Mouse (Mus musculus) adrenal gland, postnatal 10 days (tissue): ENCODE data around the gene Dpy19l3. TPM values are rescaled to one million over a fixed set of nuclear protein-coding genes. Genes with fewer than 3 reads are reported as not detected.

Experiments used
- DNase-seq: peaks from one replicate; pipeline ENCODE4 v3.0.0; 2021; ENCODE audit warnings: mixed read lengths
- total RNA-seq, 2 experiments: library from RNA; stranded (reverse); gene quantifications; 2 replicates each; pipeline ENCODE4 v1.2.3; 2021

Gene Dpy19l3
- total RNA-seq, 2 experiments from 2014 or later: 39.5 to 39.8 TPM

DNA sequence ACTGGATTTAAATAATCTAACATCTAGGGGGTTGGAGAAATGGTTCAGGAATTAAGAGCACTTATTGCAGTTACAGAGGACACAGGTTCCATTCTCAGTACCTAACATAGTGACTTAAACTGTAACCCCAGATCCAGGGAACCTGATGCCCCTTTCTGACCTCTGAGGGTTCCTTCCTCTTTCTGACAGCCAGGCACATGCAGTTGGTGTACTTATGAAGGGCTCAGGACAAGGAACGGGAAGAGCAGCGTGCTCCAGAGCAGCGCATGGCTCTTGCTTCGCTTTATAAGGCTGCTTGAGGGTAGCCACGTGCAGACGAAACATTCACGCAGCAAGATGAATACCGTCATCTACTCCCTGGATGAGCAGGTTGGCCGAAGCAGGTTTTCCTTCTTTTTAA lies 3.4 kb downstream of the Dpy19l3 start:
- DNase-seq: no peak

GRCm38 (mm10) chr7:35747397-35747964 lies 6.8 kb downstream of the Dpy19l3 start:
- no peak for DNase-seq

- DNase-seq: no peak
Measured at GRCm38 (mm10) chr7:35746686-35747396, 7.4 kb downstream of the Dpy19l3 start.

DNA sequence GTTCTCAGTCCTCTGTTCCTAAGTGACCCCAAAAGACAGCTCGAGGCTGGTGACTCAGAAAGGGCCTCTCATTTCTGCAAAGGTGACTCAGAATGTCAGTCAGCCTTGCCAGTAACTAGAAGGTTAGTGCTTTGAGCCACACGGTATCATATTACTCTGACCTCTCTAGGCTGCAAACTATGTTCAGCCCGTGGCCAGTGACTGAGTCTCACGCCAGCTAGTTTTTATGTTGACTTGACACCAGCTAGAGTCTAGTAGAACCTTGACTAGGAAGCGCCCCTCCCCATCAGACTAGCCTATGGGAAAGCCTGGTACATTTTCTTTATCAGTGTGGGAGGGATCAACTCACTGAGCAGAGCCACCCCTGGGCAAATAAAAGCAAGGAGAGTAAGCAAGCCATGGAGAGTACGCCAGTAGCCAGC lies 9.0 kb downstream of the Dpy19l3 start:
- peak; percentile 45 for DNase-seq

DNA sequence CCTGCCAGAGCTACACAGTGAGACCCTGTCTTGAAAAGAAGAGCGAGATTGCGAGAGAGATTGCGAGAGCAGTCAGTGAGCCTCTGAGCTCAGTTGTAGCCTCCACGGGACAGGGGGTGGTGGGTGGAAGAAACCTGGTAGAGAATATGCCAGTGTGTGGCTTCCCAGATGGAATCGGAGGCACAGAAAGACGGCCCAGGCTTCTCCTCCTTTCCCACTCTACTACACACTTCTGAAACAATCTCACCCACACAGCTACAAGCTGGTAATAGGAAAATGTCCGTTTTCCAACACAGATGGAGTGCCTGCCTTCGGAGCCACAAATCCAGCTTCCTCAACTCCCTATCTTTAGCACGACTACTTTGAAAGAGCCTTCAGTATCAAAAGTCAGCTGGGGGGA lies 9.5 kb downstream of the Dpy19l3 start:
- DNase-seq: no peak

- no peak for DNase-seq
Measured at GRCm38 (mm10) chr7:35742310-35742709, 11.9 kb downstream of the Dpy19l3 start.

GRCm38 (mm10) chr7:35741858-35742257 lies 12.4 kb downstream of the Dpy19l3 start:
- no peak for DNase-seq

DNA sequence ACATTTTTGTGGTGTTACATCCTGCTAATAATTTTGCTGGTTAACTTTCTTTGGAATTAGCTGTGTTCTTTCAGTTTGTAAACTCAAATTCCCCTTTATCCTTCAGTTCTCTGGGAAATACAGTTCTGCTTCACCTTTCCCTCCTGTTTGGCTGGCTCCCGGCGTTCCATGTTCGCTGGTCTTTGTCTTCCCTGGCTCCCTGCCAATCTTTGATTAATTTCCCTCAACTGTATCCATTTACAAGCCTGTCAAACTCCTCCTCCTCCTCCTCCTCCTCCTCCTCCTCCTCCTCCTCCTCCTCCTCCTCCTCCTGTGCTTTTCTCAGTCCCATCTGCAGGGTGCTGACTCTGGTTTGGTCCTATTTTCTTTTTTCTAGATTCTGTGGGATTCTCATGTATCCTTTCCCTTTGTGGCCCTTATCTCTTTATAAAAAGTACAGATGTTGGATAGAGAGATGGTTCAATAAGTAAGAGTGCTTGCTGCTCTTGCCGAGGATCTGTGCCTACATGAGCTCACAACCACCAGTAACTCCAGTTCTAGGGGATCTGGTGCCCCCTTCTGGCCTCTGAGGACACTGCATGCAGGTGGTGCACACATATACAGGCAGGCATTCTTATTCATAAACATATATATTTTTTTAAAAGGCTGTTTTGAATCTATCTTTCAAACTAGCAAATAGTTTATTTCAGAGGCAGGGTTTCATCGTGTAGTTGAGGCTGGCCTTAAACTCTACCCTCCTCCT lies 13.6 kb downstream of the Dpy19l3 start:
- DNase-seq: peak; percentile 84

GRCm38 (mm10) chr7:35738871-35739270 lies 15.4 kb downstream of the Dpy19l3 start:
- no peak for DNase-seq

DNA sequence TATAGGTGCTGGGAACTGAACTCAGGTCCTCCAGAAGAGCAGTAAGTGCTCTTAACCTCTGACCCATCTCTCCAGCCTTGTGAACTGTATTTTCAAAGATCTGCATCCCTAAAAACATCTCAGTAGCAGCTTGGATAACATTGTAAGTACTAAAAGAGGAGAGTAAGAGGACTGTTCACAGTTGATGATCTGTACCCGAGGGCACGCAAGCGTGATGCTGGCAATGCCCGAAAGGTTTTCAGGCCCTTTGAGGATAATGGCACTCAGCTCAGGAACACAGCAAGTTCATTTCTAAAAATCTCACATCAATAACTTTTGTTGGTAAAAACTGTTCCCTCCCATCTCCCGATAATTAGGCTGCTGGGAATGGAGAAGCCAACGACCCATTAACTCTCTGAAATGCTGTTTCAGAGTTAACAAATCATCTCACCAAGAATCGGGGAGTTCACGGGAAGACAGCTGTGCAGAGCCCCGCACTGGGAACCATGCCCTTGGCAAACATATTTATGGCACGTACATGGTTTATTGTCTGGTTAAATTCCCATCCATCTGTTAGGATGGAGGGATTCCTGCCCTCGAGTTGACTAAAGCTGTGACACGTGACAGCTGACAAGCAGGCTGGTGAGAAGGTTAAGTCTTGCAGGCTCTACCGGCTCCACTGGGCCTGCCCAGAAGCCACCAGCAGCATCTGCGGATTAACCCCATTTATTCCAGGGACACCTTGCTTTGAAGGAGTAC lies 20.8 kb downstream of the Dpy19l3 start:
- no peak for DNase-seq

GRCm38 (mm10) chr7:35732585-35733059 lies 21.6 kb downstream of the Dpy19l3 start:
- no peak for DNase-seq

GRCm38 (mm10) chr7:35729621-35730031 lies 24.6 kb downstream of the Dpy19l3 start:
- DNase-seq: peak; percentile 33

DNA sequence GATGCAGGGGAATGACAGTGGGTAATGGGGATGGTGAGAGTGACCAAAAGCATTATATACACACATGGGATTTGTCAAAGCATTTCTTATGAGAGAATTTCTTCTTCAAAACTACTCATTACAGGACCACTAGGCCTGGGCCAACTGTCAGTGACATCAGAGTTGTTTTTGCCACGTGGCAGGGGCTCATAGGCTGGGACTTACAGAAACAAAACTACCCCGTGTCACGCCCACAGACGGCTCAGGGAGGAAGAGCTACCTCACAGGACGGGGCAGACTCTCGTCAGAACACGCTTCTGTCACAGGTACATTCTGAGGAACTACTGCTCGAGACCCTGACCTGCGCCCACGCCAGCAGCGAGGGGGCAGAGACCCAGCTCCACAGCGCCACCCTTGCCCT lies 25.9 kb downstream of the Dpy19l3 start:
- no peak for DNase-seq

GRCm38 (mm10) chr7:35723035-35723434 lies 31.2 kb downstream of the Dpy19l3 start:
- no peak for DNase-seq

GRCm38 (mm10) chr7:35718421-35719178 lies 35.7 kb downstream of the Dpy19l3 start:
- DNase-seq: no peak

DNA sequence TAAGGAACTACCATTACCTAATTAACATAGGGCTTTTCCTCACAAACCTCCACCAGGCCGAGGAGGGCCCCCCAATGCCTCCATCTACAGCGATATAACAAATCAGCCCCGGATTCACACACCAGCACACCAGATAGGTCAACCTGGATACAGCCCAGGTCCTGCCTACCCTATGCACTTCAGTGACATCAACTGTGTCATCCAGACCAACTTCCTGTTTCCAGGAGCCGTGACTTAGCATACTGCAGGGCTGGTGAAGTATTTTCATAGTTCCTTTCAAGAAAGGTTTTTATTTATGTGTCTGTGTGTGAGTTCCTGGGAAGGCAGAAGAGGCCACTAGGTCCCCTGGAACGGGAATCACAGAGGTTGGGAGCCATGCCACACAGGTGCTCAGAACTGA lies 43.9 kb downstream of the Dpy19l3 start:
- no peak for DNase-seq

- DNase-seq: no peak
Measured at GRCm38 (mm10) chr7:35708101-35708500, 46.2 kb downstream of the Dpy19l3 start.

- peak; percentile 67 for DNase-seq
Measured at GRCm38 (mm10) chr7:35699005-35699404, 55.2 kb downstream of the Dpy19l3 start.

DNA sequence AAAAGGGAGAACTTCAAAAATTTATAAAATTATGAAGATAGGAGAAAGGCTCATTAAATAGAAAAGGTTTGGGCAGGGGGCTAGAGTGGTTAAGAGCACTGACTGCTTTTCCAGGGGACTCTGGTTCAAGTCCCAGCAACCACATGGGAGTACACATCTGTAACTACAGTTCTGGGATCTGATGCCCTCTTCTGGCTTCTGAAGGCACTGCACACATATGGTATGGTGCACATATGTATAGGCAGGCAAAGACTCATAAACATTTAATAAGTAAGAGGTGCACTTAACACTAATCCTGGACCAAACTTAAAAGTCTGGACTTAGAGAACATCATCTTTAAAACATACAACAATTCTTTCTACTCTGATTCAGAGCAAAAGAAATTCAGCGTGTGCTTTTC lies 56.2 kb downstream of the Dpy19l3 start:
- DNase-seq: no peak

DNA sequence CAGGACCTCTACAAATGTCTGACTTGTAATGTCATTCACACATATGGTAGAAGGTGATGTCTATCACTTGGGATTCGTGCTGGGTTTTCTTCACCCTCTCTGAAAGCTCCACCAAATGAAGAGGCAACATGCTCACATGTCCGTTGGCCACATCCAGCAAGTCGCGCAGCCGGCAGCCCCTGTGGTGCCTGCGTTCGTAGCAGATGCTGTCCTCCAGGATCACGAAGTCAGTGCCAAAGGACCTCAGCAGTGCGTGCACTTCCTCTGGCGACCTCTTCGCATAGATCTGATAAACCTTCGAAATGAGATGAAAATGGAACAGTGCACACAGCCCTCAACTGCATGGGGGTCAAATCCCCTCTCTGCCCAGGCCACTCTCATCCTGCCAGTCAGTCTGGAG lies 61.6 kb downstream of the Dpy19l3 start:
- DNase-seq: no peak

- DNase-seq: no peak
Measured at GRCm38 (mm10) chr7:35692117-35692516, 62.1 kb downstream of the Dpy19l3 start.
